Mouse (Mus musculus) C2C12 (cell line): Measurements from ENCODE around the gene Foxp1.

Source experiments
- FOSL1 ChIP-seq: IDR thresholded peaks from one replicate; pipeline ENCODE4 v1.8.0; 2011; ENCODE audit warnings: mild to moderate bottlenecking, low read length; ENCODE audit not compliant: poor library complexity, insufficient read depth, severe bottlenecking
- MYOD1 ChIP-seq: IDR thresholded peaks from one replicate; pipeline ENCODE4 v1.6.1; 2011; ENCODE audit warnings: low read depth; ENCODE audit not compliant: control insufficient read depth, insufficient read length

- TF ChIP-seq FOSL1 (no peak), MYOD1 (no peak)
Measured at GRCm38 (mm10) chr6:99173066-99173901, 349.2 kb downstream of the Foxp1 start.
